Mouse (Mus musculus) embryonic facial prominence, embryonic 10.5 days (tissue): Measurements from ENCODE around the gene Med29. TPM values are rescaled to one million over a fixed set of nuclear protein-coding genes. Genes with fewer than 3 reads are reported as not detected.

Experiments
- DNase-seq: peaks from one replicate; pipeline ENCODE4 v3.0.0-alpha.2; 2017; ENCODE audit warnings: low spot score
- H3K27ac ChIP-seq: fragments of 300-500 bp; sonication (generic); replicated peaks from 2 replicates; pipeline ENCODE4 v1.5.1; 2016; ENCODE audit warnings: mild to moderate bottlenecking
- H3K27me3 ChIP-seq: fragments of 300-500 bp; sonication (generic); replicated peaks from 2 replicates; pipeline ENCODE4 v1.6.1; 2016; ENCODE audit warnings: low read depth, mild to moderate bottlenecking; ENCODE audit not compliant: poor library complexity, severe bottlenecking
- H3K36me3 ChIP-seq: fragments of 300-500 bp; sonication (generic); replicated peaks from 2 replicates; pipeline ENCODE4 v1.6.1; 2016; ENCODE audit warnings: mild to moderate bottlenecking, moderate library complexity
- H3K4me1 ChIP-seq: fragments of 300-500 bp; sonication (generic); 2 replicates; pipeline ENCODE4 v1.6.1; 2016
- H3K4me3 ChIP-seq: fragments of 300-500 bp; sonication (generic); 2 replicates; pipeline ENCODE4 v1.5.1; 2016; ENCODE audit warnings: mild to moderate bottlenecking, moderate library complexity
- H3K9me3 ChIP-seq: fragments of 300-500 bp; sonication (generic); 2 replicates; pipeline ENCODE4 v1.6.1; 2016; ENCODE audit warnings: mild to moderate bottlenecking
- WGBS: fragments of 180-500 bp; shearing (Covaris S2); methylation state at CpG from one replicate; pipeline ENCODE4 v1.1.7; 2016; 5-methylcytosine and 5-hydroxymethylcytosine counted together
- polyA plus RNA-seq: library from polyadenylated mRNA; unstranded; fragments of >200 nt; fragmentation: Nextera tagmentation; extraction: Ambion mirVana; gene quantifications from 2 replicates; pipeline ENCODE4 v1.2.1, GENCODE M21; 2016

Med29 gene
- polyA plus RNA-seq: 61.9 and 62.6 TPM in 2 replicates

DNA sequence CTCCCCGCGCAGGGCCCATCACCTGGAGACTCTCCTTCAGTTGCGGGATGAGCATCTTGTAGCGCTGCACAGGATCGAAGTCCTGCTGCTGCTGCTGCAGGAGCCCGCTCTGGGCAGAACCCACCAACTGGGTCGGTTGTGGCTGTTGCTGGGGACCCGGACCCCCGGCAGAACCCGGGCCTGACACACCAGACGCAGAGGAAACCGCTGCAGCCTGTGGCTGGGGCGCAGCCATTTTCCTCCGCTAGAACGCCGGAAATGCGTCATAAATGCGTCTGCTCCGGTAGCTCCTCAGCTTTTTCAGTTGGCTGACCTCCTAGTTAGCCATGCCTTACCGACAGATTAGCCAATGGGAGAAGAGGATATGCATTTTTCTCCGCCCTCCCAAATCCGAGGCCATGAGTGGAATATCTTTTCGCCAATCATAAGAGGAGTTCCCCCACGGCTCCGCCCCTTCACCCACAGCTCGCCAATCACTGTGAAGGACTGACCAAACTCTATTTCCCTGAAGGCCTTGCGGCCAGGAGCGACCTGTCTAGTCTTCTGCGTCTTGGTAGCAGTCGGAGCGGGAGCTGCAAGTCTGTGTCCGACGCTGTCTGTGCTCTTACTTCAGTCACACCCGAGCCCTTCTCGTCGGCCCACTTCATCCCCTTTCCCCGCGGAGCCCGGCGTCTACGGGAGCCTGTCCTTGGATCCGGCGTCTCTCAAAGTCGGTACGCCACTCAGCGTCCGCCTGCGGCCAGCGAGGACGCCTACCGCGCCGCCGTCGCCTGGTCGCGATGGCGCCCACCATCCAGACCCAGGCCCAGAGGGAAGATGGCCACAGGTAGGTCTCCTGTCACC lies at the start of gene Med29, which contains the start of gene Paf1:
Gene Med29 (minus strand): TSS at position 280 of the 843 bp plus-strand sequence.
Gene Paf1 (plus strand): TSS at position 523 of the 843 bp plus-strand sequence.
- peaks cover 67% of the 10 kb centered on the region for H3K36me3 ChIP-seq

GRCm38 (mm10) chr7:28441776-28442485 lies 49.4 kb upstream of the Med29 start:
- WGBS: 87% methylated on average over 14 of the region's 14 CpGs
- Histone ChIP-seq H3K4me1 (peaks cover 6% of the 10 kb centered on the region; the same call in 1 of the 2 replicates), H3K4me3 (no peak overlapping the region), H3K9me3 (no peaks in the 10 kb centered on the region), H3K36me3 (no peaks in the 10 kb centered on the region), H3K27me3 (peaks cover 17% of the 10 kb centered on the region), H3K27ac (no peak overlapping the region)
- DNase-seq: no peak

More for the DNA sequence above, at the start of gene Med29, which contains the start of gene Paf1:
- Histone ChIP-seq H3K9me3 (no peaks in the 10 kb centered on the region), H3K4me3 (peak within 1 kb of the TSS; percentile 98), H3K27ac (peak within 1 kb of the TSS; percentile 87), H3K4me1 (peaks cover 18% of the 10 kb centered on the region), H3K27me3 (no peaks in the 10 kb centered on the region)
- peak; percentile 95 for DNase-seq
- under 1% methylated on average over 58 of the region's 58 CpGs for WGBS

- 52% methylated on average over 2 of the region's 2 CpGs for WGBS
Observed at GRCm38 (mm10) chr7:28440739-28441138, 48.2 kb upstream of the Med29 start.

GRCm38 (mm10) chr7:28438771-28439170 lies 46.3 kb upstream of the Med29 start:
- 89% methylated on average over 2 of the region's 2 CpGs for whole genome bisulfite sequencing
- Histone ChIP-seq H3K4me1 (peaks cover 25% of the 10 kb centered on the region), H3K36me3 (no peaks in the 10 kb centered on the region), H3K9me3 (no peaks in the 10 kb centered on the region), H3K4me3 (no peak overlapping the region), H3K27me3 (no peaks in the 10 kb centered on the region), H3K27ac (no peak overlapping the region)
- DNase-seq: no peak

More at GRCm38 (mm10) chr7:28440739-28441138, 48.2 kb upstream of the Med29 start:
- Histone ChIP-seq H3K27me3 (peaks cover 10% of the 10 kb centered on the region), H3K9me3 (no peaks in the 10 kb centered on the region), H3K4me3 (no peak overlapping the region), H3K4me1 (peaks cover 8% of the 10 kb centered on the region; the same call in 1 of the 2 replicates), H3K27ac (no peak overlapping the region), H3K36me3 (no peaks in the 10 kb centered on the region)
- no peak for DNase-seq

- no peak overlapping the region for H3K4me3 ChIP-seq
- no peaks in the 10 kb centered on the region for H3K9me3 ChIP-seq
- H3K27ac ChIP-seq: no peak overlapping the region
- no peaks in the 10 kb centered on the region for H3K27me3 ChIP-seq
- H3K36me3 ChIP-seq: peaks cover 8% of the 10 kb centered on the region
- DNase-seq: no peak
- peaks cover 33% of the 10 kb centered on the region for H3K4me1 ChIP-seq
Observed at GRCm38 (mm10) chr7:28437964-28438363, 45.5 kb upstream of the Med29 start.

DNA sequence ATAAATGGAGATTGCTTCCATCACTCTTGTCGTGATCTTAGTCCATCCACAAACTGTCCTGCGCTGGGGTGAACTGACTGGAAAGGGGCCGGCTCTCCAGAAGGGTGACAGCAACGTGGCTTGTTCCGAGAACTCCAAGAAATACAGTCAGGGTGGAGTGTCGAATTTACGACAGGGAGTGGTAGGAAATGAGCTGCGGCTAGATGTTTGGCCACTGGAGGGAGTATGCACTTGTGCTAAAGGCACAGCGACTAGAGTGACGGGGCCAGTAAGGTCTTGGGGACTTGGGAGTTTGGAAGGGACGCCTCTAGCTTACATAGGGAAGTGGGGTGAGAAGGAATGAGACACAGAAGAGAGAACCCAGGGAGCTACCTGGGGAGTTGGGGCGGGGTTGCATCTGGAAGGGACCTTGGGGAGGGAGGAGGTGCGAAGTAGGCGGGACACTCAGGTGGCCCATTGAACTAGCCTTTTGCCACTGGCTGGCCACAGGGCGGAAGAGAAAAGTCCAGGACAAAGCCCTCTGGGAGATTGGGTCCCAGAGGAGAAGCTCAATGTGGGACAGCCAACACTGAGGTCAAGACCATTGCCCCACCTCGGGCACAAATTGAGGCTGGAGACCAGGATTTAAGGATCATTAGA lies 44.5 kb upstream of the Med29 start, which contains the start of gene Gmfg:
Gene Gmfg (plus strand): TSS at position 516 of the 639 bp plus-strand sequence.
- H3K9me3 ChIP-seq: no peaks in the 10 kb centered on the region
- H3K4me3 ChIP-seq: peak within 1 kb of the TSS; percentile 93
- peaks cover 17% of the 10 kb centered on the region for H3K36me3 ChIP-seq
- 3% methylated on average over 16 of the region's 16 CpGs for WGBS
- no peaks in the 10 kb centered on the region for H3K27me3 ChIP-seq
- H3K27ac ChIP-seq: peak within 1 kb of the TSS; percentile 90
- peaks cover 35% of the 10 kb centered on the region for H3K4me1 ChIP-seq
- DNase-seq: peak; percentile 81

GRCm38 (mm10) chr7:28436271-28436904 lies 43.9 kb upstream of the Med29 start:
- Histone ChIP-seq H3K36me3 (peaks cover 23% of the 10 kb centered on the region), H3K9me3 (no peaks in the 10 kb centered on the region), H3K27ac (peak overlapping the region; percentile 90), H3K4me1 (peaks cover 35% of the 10 kb centered on the region), H3K27me3 (no peaks in the 10 kb centered on the region), H3K4me3 (peak overlapping the region; percentile 93)
- DNase-seq: peak; percentile 100
- WGBS: under 1% methylated on average over 62 of the region's 64 CpGs

GRCm38 (mm10) chr7:28435660-28436259 lies 43.3 kb upstream of the Med29 start:
- peak overlapping the region; percentile 90 for H3K27ac ChIP-seq
- no peak for DNase-seq
- H3K36me3 ChIP-seq: peaks cover 30% of the 10 kb centered on the region
- peak overlapping the region; percentile 93 for H3K4me3 ChIP-seq
- 8% methylated on average over 66 of the region's 70 CpGs for WGBS
- no peaks in the 10 kb centered on the region for H3K27me3 ChIP-seq
- H3K4me1 ChIP-seq: peaks cover 35% of the 10 kb centered on the region
- no peaks in the 10 kb centered on the region for H3K9me3 ChIP-seq

- Histone ChIP-seq H3K27ac (no peak overlapping the region), H3K27me3 (no peaks in the 10 kb centered on the region), H3K36me3 (peaks cover 48% of the 10 kb centered on the region), H3K4me3 (no peak overlapping the region), H3K9me3 (no peaks in the 10 kb centered on the region), H3K4me1 (peaks cover 32% of the 10 kb centered on the region)
- no peak for DNase-seq
- WGBS: 91% methylated on average over 2 of the region's 2 CpGs
Observed at GRCm38 (mm10) chr7:28432252-28432651, 39.7 kb upstream of the Med29 start.

- H3K36me3 ChIP-seq: peaks cover 52% of the 10 kb centered on the region
Observed at GRCm38 (mm10) chr7:28430512-28430911, 38.0 kb upstream of the Med29 start.

GRCm38 (mm10) chr7:28427738-28428137 lies 35.2 kb upstream of the Med29 start:
- no peak overlapping the region for H3K4me3 ChIP-seq
- H3K9me3 ChIP-seq: no peaks in the 10 kb centered on the region
- no peak overlapping the region for H3K27ac ChIP-seq
- no peak for DNase-seq
- peaks cover under 1% of the 10 kb centered on the region; the same call in 1 of the 2 replicates for H3K4me1 ChIP-seq
- H3K27me3 ChIP-seq: no peaks in the 10 kb centered on the region
- H3K36me3 ChIP-seq: peaks cover 64% of the 10 kb centered on the region

More at GRCm38 (mm10) chr7:28430512-28430911, 38.0 kb upstream of the Med29 start:
- Histone ChIP-seq H3K27ac (no peak overlapping the region), H3K4me1 (peaks cover 26% of the 10 kb centered on the region), H3K9me3 (no peaks in the 10 kb centered on the region), H3K4me3 (no peak overlapping the region), H3K27me3 (no peaks in the 10 kb centered on the region)
- no peak for DNase-seq
- WGBS: 85% methylated on average over 1 of the region's 1 CpGs
